In the genomic region with DNA sequence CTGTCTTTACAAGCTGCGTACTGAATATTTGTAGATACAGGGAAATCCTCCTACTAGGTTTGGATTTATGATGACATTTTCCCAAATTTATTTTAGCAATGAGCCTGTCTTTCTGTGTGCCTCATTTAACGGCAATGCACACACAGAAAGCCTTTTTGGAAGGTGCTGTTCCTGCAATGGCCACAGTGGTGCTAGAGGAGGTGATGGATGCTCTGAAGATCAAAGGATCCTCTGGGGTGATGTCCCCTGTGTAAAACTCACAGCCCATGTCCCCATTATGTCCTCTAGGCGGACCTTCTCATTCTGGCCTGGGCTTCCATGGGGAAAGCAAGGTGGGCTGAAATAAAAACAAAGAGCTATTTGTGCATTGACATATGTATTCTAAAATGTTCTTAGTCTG, we compare ENCODE assay signal across 19 mouse cellular contexts.
DNase-seq lines count a peak whose midpoint lies in the region; ATAC-seq and TF ChIP-seq lines count a peak whose summit lies in the region.
"Had no signal": no experiment of that assay in that cellular context is flagged by ENCODE, and none has a peak within 500 bp of the region (broad histone marks: within the 10 kb centered on the region; RNA-seq: fewer than 3 reads in every experiment).

No protein-coding gene starts in this region.

- 76% methylated on average over 3 of the region's 3 CpGs for WGBS in midbrain, postnatal 0 days
- 79% methylated on average over 3 of the region's 3 CpGs for WGBS in midbrain, embryonic 16.5 days

- H3K27ac ChIP-seq in layer of hippocampus, adult 2 months: no peak overlapping the region
- no peak overlapping the region for H3K27ac ChIP-seq in midbrain, postnatal 0 days (ENCODE audit: low read depth, low read length)
- no peak overlapping the region for H3K27ac ChIP-seq in midbrain, embryonic 16.5 days (ENCODE audit: low read length)
- H3K27ac ChIP-seq: embryonic facial prominence, embryonic 15.5 days; forebrain, embryonic 10.5 days; hindbrain, embryonic 14.5 days; liver, embryonic 13.5 days; midbrain, embryonic 12.5 days had no signal

- no peak for ATAC-seq in midbrain, postnatal 0 days (ENCODE audit: low FRiP score)
- no peak for ATAC-seq in midbrain, embryonic 16.5 days
- 0 out of 2 replicates have a peak, but pooled peaks have one; percentile 39 for ATAC-seq in common myeloid progenitor, adult 5-6 weeks (replicated peaks; ENCODE audit: low read depth, poor library complexity, severe bottlenecking)
- ATAC-seq in frontal cortex, adult (ENCODE audit: low TSS enrichment): no peak

- H3K9ac ChIP-seq in midbrain, postnatal 0 days (replicated peaks; ENCODE audit: low read length, poor library complexity, severe bottlenecking): no peak overlapping the region
- H3K9ac ChIP-seq in midbrain, embryonic 16.5 days (ENCODE audit: low read depth, low read length): no peak overlapping the region
- H3K9ac ChIP-seq: embryonic facial prominence, embryonic 15.5 days; hindbrain, embryonic 14.5 days; liver, embryonic 13.5 days; midbrain, embryonic 12.5 days had no signal

- no peaks in the 10 kb centered on the region for H3K36me3 ChIP-seq in midbrain, postnatal 0 days (ENCODE audit: insufficient read depth, low read length)
- no peaks in the 10 kb centered on the region for H3K36me3 ChIP-seq in midbrain, embryonic 16.5 days (ENCODE audit: control insufficient read depth, insufficient read depth, low read length)
- H3K36me3 ChIP-seq: embryonic facial prominence, embryonic 15.5 days; forebrain, embryonic 10.5 days; liver, embryonic 13.5 days; midbrain, embryonic 12.5 days had no signal

- H3K27me3 ChIP-seq in midbrain, postnatal 0 days (ENCODE audit: insufficient read depth, low read length): no peaks in the 10 kb centered on the region
- H3K27me3 ChIP-seq in midbrain, embryonic 16.5 days (ENCODE audit: control insufficient read depth, insufficient read depth, low read depth, low read length): no peaks in the 10 kb centered on the region
- H3K27me3 ChIP-seq: embryonic facial prominence, embryonic 15.5 days; liver, embryonic 13.5 days; midbrain, embryonic 12.5 days had no signal

- no peaks in the 10 kb centered on the region for H3K9me3 ChIP-seq in midbrain, postnatal 0 days (ENCODE audit: low read length)
- no peaks in the 10 kb centered on the region for H3K9me3 ChIP-seq in midbrain, embryonic 16.5 days (replicated peaks; ENCODE audit: control insufficient read depth, low read length, poor library complexity, severe bottlenecking)
- H3K9me3 ChIP-seq: embryonic facial prominence, embryonic 15.5 days; forebrain, embryonic 10.5 days; liver, embryonic 13.5 days; midbrain, embryonic 12.5 days had no signal

- H3K4me3 ChIP-seq in layer of hippocampus, adult 2 months: no peak overlapping the region
- no peak overlapping the region for H3K4me3 ChIP-seq in midbrain, postnatal 0 days (ENCODE audit: low read depth, low read length)
- H3K4me3 ChIP-seq in midbrain, embryonic 16.5 days (ENCODE audit: low read depth, low read length): no peak overlapping the region
- H3K4me3 ChIP-seq: embryonic facial prominence, embryonic 15.5 days; forebrain, embryonic 10.5 days; liver, embryonic 13.5 days; midbrain, embryonic 12.5 days had no signal

- no peak for DNase-seq in layer of hippocampus, adult 2 months (ENCODE audit: low spot score in 2 of 2)
- no peak for DNase-seq in layer of hippocampus, adult 11-12 months (ENCODE audit: low spot score)
- no peak for DNase-seq in midbrain, postnatal 0 days (ENCODE audit: low spot score)
- DNase-seq in thymus, postnatal 14 days: no peak
- DNase-seq: adrenal gland, postnatal 25 days; cerebellum, adult 2 months; gastrocnemius, postnatal 25 days; heart, postnatal 14 days; kidney, adult 11 months; kidney, postnatal 36 days; liver, embryonic 13.5 days; thymus, adult 2 months had no signal

- no peak overlapping the region for H3K4me2 ChIP-seq in midbrain, postnatal 0 days (ENCODE audit: low read depth, low read length, poor library complexity, severe bottlenecking)
- H3K4me2 ChIP-seq in midbrain, embryonic 16.5 days (ENCODE audit: low read length): no peak overlapping the region
- H3K4me2 ChIP-seq: embryonic facial prominence, embryonic 15.5 days; hindbrain, embryonic 14.5 days; liver, embryonic 13.5 days; midbrain, embryonic 12.5 days had no signal

- peak; percentile 57 for TF ChIP-seq CTCF in layer of hippocampus, adult 2 months (conservative IDR thresholded peaks at IDR 0.05)
- TF ChIP-seq CTCF in midbrain, postnatal 0 days (IDR thresholded peaks at IDR 0.05): peak; percentile 41

- H3K4me1 ChIP-seq in midbrain, postnatal 0 days (ENCODE audit: insufficient read depth, low read length): no peaks in the 10 kb centered on the region
- no peaks in the 10 kb centered on the region for H3K4me1 ChIP-seq in midbrain, embryonic 16.5 days (ENCODE audit: control insufficient read depth, insufficient read depth, low read length)
- H3K4me1 ChIP-seq: embryonic facial prominence, embryonic 15.5 days; forebrain, embryonic 10.5 days; liver, embryonic 13.5 days; midbrain, embryonic 12.5 days had no signal
